Mouse (Mus musculus) MEL (cell line): ENCODE results near the gene Slc12a1. TPM values are rescaled to one million over a fixed set of nuclear protein-coding genes. Genes with fewer than 3 reads are reported as not detected.

Experiments used
- DNase-seq: peaks from one replicate; pipeline ENCODE4 v3.0.0; 2011; ENCODE audit warnings: low read depth, low spot score
- H3K27ac ChIP-seq: 2 replicates; pipeline ENCODE4 v1.5.1; 2012; ENCODE audit warnings: low read depth, mild to moderate bottlenecking, control low read depth, low read length, moderate library complexity; ENCODE audit not compliant: control insufficient read depth
- H3K27me3 ChIP-seq, 2 experiments: fragments of 150-350 bp in 1 of 2; sonication (generic) in 1 of 2; 2 replicates each; pipeline ENCODE4 v1.6.1; 2012; ENCODE audit warnings: low read length in 2 of 2, mild to moderate bottlenecking in 2 of 2, improper control_type of control experiment in 1 of 2, moderate library complexity in 1 of 2; ENCODE audit not compliant: insufficient read depth in 2 of 2, control insufficient read depth in 1 of 2
- H3K36me3 ChIP-seq, 2 experiments: 2 replicates each; pipeline ENCODE4 v1.6.1; 2012 to 2014; ENCODE audit warnings: low read length in 2 of 2, improper control_type of control experiment in 1 of 2, inconsistent platforms in 1 of 2, mild to moderate bottlenecking in 1 of 2; ENCODE audit not compliant: insufficient read depth in 2 of 2, control insufficient read depth in 1 of 2
- H3K4me1 ChIP-seq, 2 experiments: fragments of 150-350 bp in 1 of 2; sonication (generic) in 1 of 2; 2 replicates each; pipeline ENCODE4 v1.6.1; 2012; ENCODE audit warnings: low read length in 2 of 2, improper control_type of control experiment in 1 of 2, mild to moderate bottlenecking in 1 of 2; ENCODE audit not compliant: insufficient read depth in 2 of 2, control insufficient read depth in 1 of 2
- H3K4me3 ChIP-seq, 2 experiments: fragments of 150-350 bp in 1 of 2; sonication (generic) in 1 of 2; 2 replicates each; pipeline ENCODE4 v1.5.1; 2012; ENCODE audit warnings: low read depth in 2 of 2, low read length in 2 of 2, mild to moderate bottlenecking in 2 of 2, moderate library complexity in 2 of 2, control low read depth in 1 of 2, improper control_type of control experiment in 1 of 2; ENCODE audit not compliant: control insufficient read depth in 1 of 2, insufficient read depth in 1 of 2
- H3K79me2 ChIP-seq: 2 replicates; pipeline ENCODE4 v1.6.1; 2012; ENCODE audit warnings: mild to moderate bottlenecking, low read length, moderate library complexity; ENCODE audit not compliant: control insufficient read depth, poor library complexity, insufficient read depth
- H3K9ac ChIP-seq: 2 replicates; pipeline ENCODE4 v1.6.1; 2012; ENCODE audit warnings: low read depth, mild to moderate bottlenecking, control low read depth, low read length, moderate library complexity; ENCODE audit not compliant: control insufficient read depth, poor library complexity, severe bottlenecking
- H3K9me3 ChIP-seq: fragments of 150-350 bp; sonication (generic); replicated peaks from 2 replicates; pipeline ENCODE4 v1.6.1; 2012; ENCODE audit warnings: mild to moderate bottlenecking, low read length, improper control_type of control experiment, moderate library complexity; ENCODE audit not compliant: insufficient read depth
- CHD2 ChIP-seq: IDR thresholded peaks from 2 replicates; pipeline ENCODE4 v1.6.1; 2011; ENCODE audit warnings: low read length, improper control_type of control experiment
- CTCF ChIP-seq, 3 experiments: IDR thresholded peaks in 2 of 3; conservative IDR thresholded peaks in 1 of 3; 2 replicates each; pipeline ENCODE4 v1.5.1; 2011 to 2012; ENCODE audit warnings: low read length in 3 of 3, low read depth in 2 of 3, mild to moderate bottlenecking in 2 of 3, improper control_type of control experiment in 1 of 3, inconsistent platforms in 1 of 3, mixed read lengths in 1 of 3, moderate library complexity in 1 of 3; ENCODE audit not compliant: control insufficient read depth in 1 of 3, insufficient read depth in 1 of 3, poor library complexity in 1 of 3, severe bottlenecking in 1 of 3
- EP300 ChIP-seq, 2 experiments: IDR thresholded peaks; 2 replicates each; pipeline ENCODE4 v1.6.1; 2011; ENCODE audit warnings: improper control_type of control experiment in 2 of 2, low read length in 2 of 2, low read depth in 1 of 2, mild to moderate bottlenecking in 1 of 2
- ETS1 ChIP-seq: IDR thresholded peaks from 2 replicates; pipeline ENCODE4 v1.6.1; 2012; ENCODE audit warnings: low read depth, mild to moderate bottlenecking, inconsistent platforms, low read length, improper control_type of control experiment, moderate library complexity
- GATA1 ChIP-seq: IDR thresholded peaks from 2 replicates; pipeline ENCODE4 v1.6.1; 2011; ENCODE audit warnings: low read depth, low read length, improper control_type of control experiment
- HCFC1 ChIP-seq: IDR thresholded peaks from 2 replicates; pipeline ENCODE4 v1.6.1; 2012; ENCODE audit warnings: low read depth, mild to moderate bottlenecking, inconsistent platforms, low read length, improper control_type of control experiment, moderate library complexity
- MAFK ChIP-seq: IDR thresholded peaks from 2 replicates; pipeline ENCODE4 v1.6.1; 2011; ENCODE audit warnings: low read depth, mild to moderate bottlenecking, low read length, improper control_type of control experiment, borderline replicate concordance
- MAX ChIP-seq: IDR thresholded peaks from 2 replicates; pipeline ENCODE4 v1.6.1; 2011; ENCODE audit warnings: low read length, improper control_type of control experiment
- MAZ ChIP-seq: IDR thresholded peaks from 2 replicates; pipeline ENCODE4 v1.6.1; 2012; ENCODE audit warnings: low read depth, mild to moderate bottlenecking, inconsistent platforms, low read length, improper control_type of control experiment
- MXI1 ChIP-seq: IDR thresholded peaks from 2 replicates; pipeline ENCODE4 v1.6.1; 2011; ENCODE audit warnings: mild to moderate bottlenecking, low read depth, low read length, improper control_type of control experiment
- MYC ChIP-seq: IDR thresholded peaks from 2 replicates; pipeline ENCODE4 v1.6.1; 2011; ENCODE audit warnings: low read depth, mild to moderate bottlenecking, low read length, improper control_type of control experiment, moderate library complexity
- NELFE ChIP-seq: IDR thresholded peaks from 2 replicates; pipeline ENCODE4 v1.6.1; 2011; ENCODE audit warnings: low read depth, low read length, improper control_type of control experiment
- POLR2A ChIP-seq, 2 experiments: IDR thresholded peaks; 2 replicates each; pipeline ENCODE4 v1.6.1; 2011 to 2012; ENCODE audit warnings: low read length in 2 of 2, mild to moderate bottlenecking in 2 of 2, control low read depth in 1 of 2, improper control_type of control experiment in 1 of 2, low read depth in 1 of 2, moderate library complexity in 1 of 2; ENCODE audit not compliant: control insufficient read depth in 1 of 2, insufficient read depth in 1 of 2, poor library complexity in 1 of 2
- POLR2AphosphoS2 ChIP-seq: IDR thresholded peaks from 2 replicates; pipeline ENCODE4 v1.6.1; 2011; ENCODE audit warnings: low read length, improper control_type of control experiment
- SIN3A ChIP-seq: IDR thresholded peaks from 2 replicates; pipeline ENCODE4 v1.6.1; 2012; ENCODE audit warnings: low read length, improper control_type of control experiment, inconsistent platforms
- TAL1 ChIP-seq: IDR thresholded peaks from 2 replicates; pipeline ENCODE4 v1.6.1; 2012; ENCODE audit warnings: mild to moderate bottlenecking, inconsistent platforms, low read length, moderate library complexity, mixed read lengths
- TCF12 ChIP-seq: IDR thresholded peaks from 2 replicates; pipeline ENCODE4 v1.6.1; 2014; ENCODE audit warnings: low read depth, mild to moderate bottlenecking, inconsistent platforms, low read length, improper control_type of control experiment, moderate library complexity
- ZC3H11A ChIP-seq: IDR thresholded peaks from 2 replicates; pipeline ENCODE4 v1.6.1; 2012; ENCODE audit warnings: low read depth, mild to moderate bottlenecking, inconsistent platforms, low read length, improper control_type of control experiment
- ZKSCAN1 ChIP-seq: IDR thresholded peaks from 2 replicates; pipeline ENCODE4 v1.6.1; 2012; ENCODE audit warnings: low read depth, mild to moderate bottlenecking, inconsistent platforms, low read length, improper control_type of control experiment, moderate library complexity
- ZNF384 ChIP-seq: IDR thresholded peaks from 2 replicates; pipeline ENCODE4 v1.6.1; 2012; ENCODE audit warnings: low read depth, mild to moderate bottlenecking, inconsistent platforms, low read length, improper control_type of control experiment
- polyA plus RNA-seq, 2 experiments: library from polyadenylated mRNA; stranded (reverse) in 1 of 2; unstranded in 1 of 2; fragments of >175 nt in 1 of 2; fragments of >200 nt in 1 of 2; gene quantifications; 2 replicates each; pipeline versions ENCODE4 v1.2.1 to v1.2.4; 2012; ENCODE audit warnings: low replicate concordance in 2 of 2, low read depth in 1 of 2; ENCODE audit not compliant: insufficient read length in 2 of 2, insufficient read depth in 1 of 2, missing spikeins in 1 of 2
- total RNA-seq: library from RNA; depleted of rRNA; stranded (reverse); fragments of 300-350 nt; gene quantifications from 2 replicates; pipeline ENCODE4 v1.2.3, GENCODE M21; 2012

Gene Slc12a1
- total and polyA plus RNA-seq, 3 experiments, result not detected

- TF ChIP-seq GATA1, result no peak
- no peak for TF ChIP-seq MAFK
- TF ChIP-seq ZKSCAN1, result no peak
- no peak for TF ChIP-seq ZC3H11A
- TF ChIP-seq, all 39 proteins: peak for 11
Measured at GRCm38 (mm10) chr2:125122624-125123476, 29.5 kb upstream of the Slc12a1 start (continued).

GRCm38 (mm10) chr2:125123477-125123852, 28.8 kb upstream of the Slc12a1 start, which contains the start of gene Myef2:
Myef2 (minus strand) TSS chr2:125123661.
- Histone ChIP-seq H3K79me2 (peaks cover 45% of the 10 kb centered on the region), H3K27me3 (no peaks in the 10 kb centered on the region), H3K36me3 (peaks cover 5 to 45% of the 10 kb centered on the region in 2 experiments), H3K4me3 (peak within 1 kb of the TSS; percentile 93 to 99), H3K27ac (peak within 1 kb of the TSS; percentile 79), H3K9ac (peak within 1 kb of the TSS; percentile 98), H3K4me1 (peaks cover 22 to 35% of the 10 kb centered on the region in 2 experiments), H3K9me3 (no peaks in the 10 kb centered on the region)
- TF ChIP-seq MAZ, result peak; percentile 85; the same call in 1 of the 2 replicates
- 0 out of 2 replicates have a peak, but pooled peaks have one; percentile 1 for TF ChIP-seq MYC
- TF ChIP-seq HCFC1, result peak; percentile 72
- peak in 1 of 2 experiments; percentile 55; a peak in 2 of 4 replicates for TF ChIP-seq POLR2A (IDR thresholded peaks at IDR 0.05; ENCODE audit: control insufficient read depth in 1 of 2, insufficient read depth in 1 of 2, low read depth in 1 of 2, low read length in 2 of 2, poor library complexity in 1 of 2)
- no peak; the same call in 1 of the 2 replicates for TF ChIP-seq MAX
- peak; percentile 94 for TF ChIP-seq CHD2
- no peak for TF ChIP-seq POLR2AphosphoS2
- TF ChIP-seq SIN3A, result peak; percentile 34; the same call in 1 of the 2 replicates
- TF ChIP-seq NELFE, result peak; percentile 68
- peak; percentile 89 for DNase-seq

GRCm38 (mm10) chr2:125125824-125126223, 26.5 kb upstream of the Slc12a1 start:
- Histone ChIP-seq H3K27me3 (no peaks in the 10 kb centered on the region), H3K4me1 (peaks cover 9 to 22% of the 10 kb centered on the region in 2 experiments), H3K4me3 (no peak overlapping the region), H3K9ac (no peak overlapping the region), H3K27ac (no peak overlapping the region; the same call in 1 of the 2 replicates), H3K36me3 (peaks cover 0 to 29% of the 10 kb centered on the region in 2 experiments; a peak in 2 of 4 replicates), H3K9me3 (no peaks in the 10 kb centered on the region), H3K79me2 (peaks cover 28% of the 10 kb centered on the region)
- peak; percentile 62 for DNase-seq
- peak; percentile 50; the same call in 1 of the 2 replicates for TF ChIP-seq ETS1
- peak; percentile 54 for TF ChIP-seq GATA1
- peak; percentile 55 for TF ChIP-seq MAX
- TF ChIP-seq TCF12, result peak; percentile 70; the same call in 1 of the 2 replicates
- peak; percentile 48 to 61 for TF ChIP-seq EP300 (IDR thresholded peaks at IDR 0.05; ENCODE audit: low read depth in 1 of 2, low read length in 2 of 2)
- TF ChIP-seq MXI1, result peak; percentile 45; the same call in 1 of the 2 replicates
- TF ChIP-seq ZKSCAN1, result no peak
- TF ChIP-seq HCFC1, result 0 out of 2 replicates have a peak, but pooled peaks have one; percentile 20
- TF ChIP-seq ZNF384, result no peak
- no peak for TF ChIP-seq CTCF (IDR thresholded peaks at IDR 0.05 in 2 of 3, conservative IDR thresholded peaks at IDR 0.05 in 1 of 3; ENCODE audit: control insufficient read depth in 1 of 3, insufficient read depth in 1 of 3, low read depth in 2 of 3, low read length in 3 of 3, poor library complexity in 1 of 3, severe bottlenecking in 1 of 3)
- TF ChIP-seq SIN3A, result 0 out of 2 replicates have a peak, but pooled peaks have one; percentile 47
- TF ChIP-seq TAL1, result peak; percentile 30
